Mouse (Mus musculus): Measurements from ENCODE around the gene Irf2bpl.
A peak's percentile ranks its signal among the peaks of the same experiment; 100 is the strongest.

Gene Irf2bpl

DNA sequence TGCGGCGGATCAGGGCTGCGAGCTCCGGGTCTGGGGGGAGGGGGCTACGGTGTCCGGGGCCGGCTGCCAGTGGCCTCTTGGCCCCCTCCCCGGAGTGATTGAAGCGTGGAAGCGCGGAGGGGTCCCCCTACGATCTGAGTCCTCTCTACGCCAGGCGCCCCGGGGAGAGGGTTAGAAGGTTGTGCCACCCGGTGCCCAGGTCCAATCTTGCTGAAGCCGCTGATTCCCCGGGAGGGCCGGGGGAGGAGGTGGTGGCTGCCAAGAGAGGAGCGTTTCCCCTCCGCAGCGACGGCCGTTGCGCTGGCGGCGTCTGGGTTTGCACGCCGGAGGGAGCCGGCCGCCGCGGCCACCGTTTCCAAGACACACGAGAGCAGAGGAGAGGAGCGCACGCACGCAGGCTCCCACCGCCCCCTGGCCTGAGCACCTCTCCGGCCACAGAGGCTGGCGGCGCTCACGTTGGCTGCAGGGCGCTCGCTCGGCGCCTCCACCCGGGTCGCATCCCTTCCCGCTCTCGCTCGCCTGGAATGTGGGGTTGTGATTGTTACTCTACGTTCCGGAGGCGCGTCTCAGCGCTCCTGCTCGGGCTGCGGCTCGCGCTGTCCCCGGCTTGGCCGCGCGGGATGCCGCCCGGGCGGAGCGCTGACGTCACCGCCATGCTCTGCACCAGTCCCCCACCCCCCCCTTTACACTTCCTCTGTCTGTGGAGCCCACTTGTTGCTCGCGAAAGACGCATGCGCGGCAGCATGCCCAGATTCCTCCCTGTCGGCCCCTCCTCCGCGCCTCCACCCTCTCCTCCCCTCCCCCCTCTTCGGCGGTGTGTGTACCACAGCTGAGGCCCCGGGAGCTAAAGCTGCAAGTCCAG, at the start of gene Irf2bpl:
TSS of gene Irf2bpl (minus strand) at position 602 of the 862 bp plus-strand sequence.
- DNase-seq: peak; percentile 98

GRCm38 (mm10) chr12:86932575-86932952, 48.0 kb upstream of the Irf2bpl start:
- no peak for DNase-seq

DNA sequence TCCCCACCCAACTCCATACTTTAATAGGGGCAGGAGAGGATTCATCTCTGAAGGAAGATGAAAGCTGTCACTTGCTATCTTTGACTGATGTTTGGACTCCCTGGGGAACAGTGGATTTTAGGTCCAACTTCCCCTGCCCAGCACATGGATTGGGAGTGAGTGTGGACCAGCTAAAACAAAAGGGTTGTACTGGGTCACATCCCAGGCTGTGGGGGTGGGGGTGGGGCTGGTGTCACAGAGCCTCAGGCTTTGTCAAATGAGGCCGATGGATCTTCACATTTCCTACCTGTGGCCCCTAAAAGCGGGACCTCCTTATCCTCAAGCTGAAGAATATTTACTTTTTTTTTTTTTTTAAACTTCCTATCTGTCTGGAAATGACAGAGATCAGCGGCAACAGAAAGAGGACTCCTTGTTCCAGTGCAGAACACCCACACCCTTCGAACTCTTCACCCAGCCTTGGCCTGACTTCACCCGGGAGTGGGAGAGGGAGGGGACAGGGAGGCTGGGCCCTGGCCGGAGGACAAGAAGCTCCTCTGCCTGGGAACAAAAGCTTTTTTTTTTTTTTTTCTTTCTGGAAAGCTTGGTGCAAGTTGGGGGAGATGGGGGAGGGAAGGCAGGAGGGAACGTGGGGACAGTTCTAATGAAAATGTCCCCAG, 47.4 kb upstream of the Irf2bpl start:
- DNase-seq: no peak

- no peak for DNase-seq
Observed at GRCm38 (mm10) chr12:86930934-86931729, 46.5 kb upstream of the Irf2bpl start.

GRCm38 (mm10) chr12:86923837-86924236, 39.2 kb upstream of the Irf2bpl start:
- DNase-seq: peak; percentile 82

GRCm38 (mm10) chr12:86918983-86919722, 34.6 kb upstream of the Irf2bpl start:
- DNase-seq: no peak

DNA sequence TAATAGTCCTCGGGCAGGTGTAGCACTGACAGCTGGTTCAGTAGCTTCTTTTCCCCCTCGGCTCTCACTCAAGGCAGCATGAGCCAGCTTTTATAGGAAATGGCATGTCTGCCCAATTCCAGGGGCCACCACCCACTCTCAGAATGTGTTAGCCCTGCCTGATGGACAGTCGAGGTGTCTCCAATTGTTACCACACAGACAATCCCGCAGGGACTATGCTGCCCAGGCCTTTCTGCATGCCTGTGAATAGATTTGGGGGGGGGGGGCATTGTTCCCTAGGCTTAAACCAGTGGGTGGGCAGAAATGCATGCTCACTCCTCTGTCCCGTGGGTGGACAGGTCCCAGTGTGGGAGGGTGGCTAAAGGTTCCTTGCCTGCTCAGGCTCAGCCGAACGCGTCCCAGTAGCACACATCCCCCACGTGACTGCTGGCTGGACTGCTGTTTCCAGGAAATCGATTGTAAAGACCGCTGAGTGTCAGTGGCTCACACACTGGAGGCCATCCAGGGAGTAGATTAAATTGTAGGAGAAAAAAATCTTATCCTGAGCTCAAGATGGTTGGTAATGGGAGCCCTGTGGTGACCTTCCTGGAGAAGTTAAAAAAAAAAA, 33.9 kb upstream of the Irf2bpl start:
- no peak for DNase-seq

- DNase-seq: no peak
Observed at GRCm38 (mm10) chr12:86916796-86917573, 32.4 kb upstream of the Irf2bpl start.

GRCm38 (mm10) chr12:86915617-86916016, 31.0 kb upstream of the Irf2bpl start:
- DNase-seq: peak; percentile 61

DNA sequence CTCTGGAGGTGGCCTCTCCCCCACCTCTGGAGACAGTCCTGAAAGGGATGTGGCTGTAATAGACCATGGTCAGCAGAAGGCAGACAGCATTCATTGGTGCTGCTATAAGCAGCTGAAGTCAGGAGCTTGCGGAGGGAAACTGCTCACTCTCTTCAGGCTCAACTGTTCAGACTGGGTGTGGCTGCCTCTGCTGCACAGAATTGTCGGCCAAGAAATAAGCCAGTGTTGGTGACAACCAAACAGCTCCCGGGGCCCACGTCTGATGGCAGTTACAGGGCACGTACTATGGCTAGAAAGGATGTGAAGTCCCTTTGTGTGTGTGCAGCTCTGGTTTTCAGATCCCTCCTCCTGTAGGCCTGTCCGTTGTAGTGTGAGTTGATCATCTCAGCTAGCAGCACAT, 30.2 kb upstream of the Irf2bpl start:
- no peak for DNase-seq

DNA sequence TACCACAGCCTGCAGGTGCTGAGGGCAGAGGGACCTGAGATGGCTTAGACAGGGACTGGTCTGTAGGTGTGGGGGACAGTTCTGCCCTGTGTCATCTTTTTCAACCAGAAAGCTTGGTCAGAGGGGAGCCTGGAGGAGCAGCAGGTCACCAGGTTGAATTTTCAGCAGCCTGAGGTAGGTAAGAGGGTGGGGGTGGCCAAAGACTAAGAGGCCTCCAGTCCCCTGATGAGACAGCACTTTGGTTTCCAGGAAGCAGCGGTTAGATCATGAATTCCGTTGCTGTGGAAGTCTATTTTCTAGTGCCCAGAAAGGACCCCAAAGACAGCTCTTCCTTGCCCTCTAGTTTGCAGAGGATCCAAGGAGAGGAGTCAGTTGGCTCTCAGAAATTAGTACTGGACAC, 29.8 kb upstream of the Irf2bpl start:
- DNase-seq: no peak

GRCm38 (mm10) chr12:86912335-86913093, 27.9 kb upstream of the Irf2bpl start:
- no peak for DNase-seq

GRCm38 (mm10) chr12:86911482-86911931, 26.9 kb upstream of the Irf2bpl start:
- no peak for DNase-seq

DNA sequence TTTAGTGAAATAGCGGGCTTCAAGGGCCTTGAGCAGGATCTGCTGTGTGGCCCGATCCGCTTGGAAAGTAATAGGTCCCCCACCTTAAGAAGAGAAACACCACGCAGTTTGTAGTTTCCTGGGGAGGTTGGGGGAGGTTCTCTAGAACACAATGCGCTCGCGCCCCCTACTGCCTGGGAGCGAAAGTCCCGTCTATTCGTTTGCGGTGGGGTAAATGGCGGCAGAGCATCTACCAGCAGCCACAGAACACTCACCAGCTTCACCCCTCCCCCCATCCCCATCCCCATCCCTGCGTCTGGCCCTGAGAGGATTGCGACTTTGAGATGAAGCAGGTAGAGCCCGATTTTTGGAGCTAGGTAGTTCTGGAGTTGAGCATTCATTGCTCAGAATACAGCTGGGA, 21.8 kb upstream of the Irf2bpl start:
- peak; percentile 79 for DNase-seq

- no peak for DNase-seq
Observed at GRCm38 (mm10) chr12:86905876-86906275, 21.3 kb upstream of the Irf2bpl start.

DNA sequence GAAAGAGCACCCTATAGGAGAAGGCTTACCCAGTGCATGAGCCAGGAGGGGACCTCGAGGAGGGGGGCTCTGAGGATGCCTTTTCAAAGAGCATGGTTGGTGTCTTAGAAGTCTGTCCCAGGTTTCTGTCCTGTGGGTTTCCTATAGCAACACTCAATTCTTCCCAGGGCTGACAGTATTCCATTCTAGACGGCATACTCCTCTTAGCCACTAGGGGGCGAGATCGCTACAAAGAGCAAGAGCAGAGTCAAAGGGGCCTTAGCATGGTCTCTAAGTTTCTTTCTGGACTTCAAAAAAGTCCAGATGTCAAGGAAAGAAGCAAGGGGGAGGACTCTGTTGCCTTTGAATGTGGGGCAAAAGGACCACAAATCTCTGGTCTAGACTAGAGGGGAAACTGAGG, 20.6 kb upstream of the Irf2bpl start:
- DNase-seq: no peak

- DNase-seq: no peak
Observed at GRCm38 (mm10) chr12:86903828-86904806, 19.5 kb upstream of the Irf2bpl start.

DNA sequence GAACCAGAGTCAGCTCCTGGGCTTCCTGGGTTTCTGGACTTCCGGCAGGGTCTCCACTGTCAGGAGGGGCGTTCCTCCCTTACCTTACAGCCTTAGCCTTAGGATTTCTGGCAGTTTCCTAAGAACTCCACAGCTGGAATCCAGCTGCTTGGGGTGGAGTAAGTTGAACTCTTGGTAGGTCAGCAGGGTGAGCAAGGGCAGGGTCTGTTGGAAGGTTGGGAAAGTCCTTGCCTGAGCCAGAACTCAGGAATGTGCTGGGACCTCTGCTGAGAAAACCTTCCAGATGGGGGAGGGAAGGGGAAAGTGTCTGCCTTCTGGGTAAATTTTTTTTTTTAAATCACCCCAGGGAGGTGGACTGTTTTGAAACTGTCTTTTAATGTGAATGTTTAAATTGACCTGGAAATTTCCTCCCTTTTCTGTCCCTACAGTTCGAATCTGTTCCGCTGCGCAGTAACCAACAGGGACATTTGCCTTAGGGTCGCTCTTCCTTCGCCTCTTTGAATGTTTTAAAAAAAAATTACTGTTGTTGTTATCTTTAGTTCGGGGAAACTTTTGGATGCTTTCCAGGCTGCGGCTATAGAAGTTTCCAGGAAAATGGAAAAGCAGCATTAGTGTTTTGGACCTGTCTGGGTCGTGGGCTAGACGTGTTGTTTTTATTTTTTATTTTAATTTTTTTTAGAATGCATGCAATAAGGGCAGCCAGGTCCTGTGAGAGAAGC, 15.0 kb upstream of the Irf2bpl start:
- no peak for DNase-seq

DNA sequence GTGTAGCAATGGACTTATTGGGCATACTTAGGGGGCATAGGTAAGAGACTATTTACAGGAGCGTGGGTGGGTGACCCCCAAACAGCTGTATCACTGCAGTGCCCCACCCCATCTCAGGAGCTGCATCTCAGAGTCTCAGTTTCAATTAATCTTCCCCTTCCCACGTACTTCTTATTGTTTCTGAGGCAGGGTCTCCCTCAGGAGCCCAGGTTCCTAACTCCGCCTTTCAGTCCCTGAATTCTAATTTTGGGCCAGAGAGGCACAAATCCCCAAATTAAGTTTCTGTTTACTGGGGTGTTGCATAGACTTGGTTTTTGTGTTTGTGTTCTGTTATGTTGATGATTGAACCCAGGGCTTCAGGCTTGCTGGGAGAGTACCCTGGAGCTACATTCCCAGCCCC, 13.8 kb upstream of the Irf2bpl start:
- no peak for DNase-seq

Measured in cerebellum, adult 11 months (tissue).